Mouse (Mus musculus) testis, postnatal 10 days (tissue): ENCODE measurements around the gene Stxbp4.

Source experiments
- DNase-seq: peaks from one replicate; pipeline ENCODE4 v3.0.0; 2021; ENCODE audit warnings: low spot score

The Stxbp4 gene

DNA sequence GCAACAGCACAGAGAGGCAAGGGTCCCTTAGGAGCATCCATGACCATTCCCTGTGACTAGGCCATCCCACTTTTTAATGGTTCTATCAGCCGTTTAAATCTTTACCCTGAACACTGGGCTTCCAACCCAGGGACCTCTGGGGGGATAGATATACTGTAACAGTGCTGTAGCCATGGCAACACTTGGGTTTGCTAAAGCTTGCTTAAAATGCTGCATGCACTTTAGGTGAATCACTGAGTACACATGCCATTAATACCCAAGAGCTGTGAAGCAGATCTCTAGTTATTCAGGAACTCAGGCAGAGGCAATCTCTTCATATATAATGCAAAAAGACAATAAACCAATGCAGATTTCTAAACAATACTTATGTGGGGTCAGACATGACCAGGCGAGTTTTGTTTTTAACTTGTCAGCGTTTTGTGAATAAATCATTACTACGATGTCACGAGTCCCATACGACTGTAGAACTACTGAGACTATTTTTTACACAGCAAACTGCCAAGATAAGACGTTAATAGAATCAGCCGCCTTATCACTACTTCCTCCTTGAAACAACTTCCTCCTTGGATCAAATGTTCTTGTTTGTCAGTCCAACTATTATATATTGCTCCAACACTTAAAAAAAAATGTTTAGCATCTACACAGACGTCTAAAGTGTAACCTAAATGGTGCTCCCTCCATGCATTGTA is 79.4 kb downstream of the Stxbp4 start:
- DNase-seq = no peak

DNA sequence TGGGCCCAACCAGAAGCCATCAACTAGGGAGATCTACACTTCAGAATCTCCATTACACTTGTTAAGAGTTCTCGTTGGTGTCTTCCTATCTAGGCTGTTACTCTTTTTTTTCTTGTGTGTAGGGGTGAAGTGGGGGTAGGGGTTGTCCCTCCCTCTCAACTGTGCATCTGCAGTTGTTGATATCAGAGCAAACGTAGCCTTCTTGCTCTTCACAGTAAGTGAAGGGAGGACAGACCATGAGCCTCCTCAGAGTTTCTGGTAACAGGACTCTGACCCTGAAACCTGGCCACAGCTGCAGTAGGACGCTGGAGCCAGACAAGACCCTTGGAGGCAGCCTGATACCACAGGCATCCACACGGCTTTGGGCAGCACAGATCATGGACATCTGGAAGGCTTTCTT is 81.4 kb downstream of the Stxbp4 start:
- no peak for DNase-seq

DNA sequence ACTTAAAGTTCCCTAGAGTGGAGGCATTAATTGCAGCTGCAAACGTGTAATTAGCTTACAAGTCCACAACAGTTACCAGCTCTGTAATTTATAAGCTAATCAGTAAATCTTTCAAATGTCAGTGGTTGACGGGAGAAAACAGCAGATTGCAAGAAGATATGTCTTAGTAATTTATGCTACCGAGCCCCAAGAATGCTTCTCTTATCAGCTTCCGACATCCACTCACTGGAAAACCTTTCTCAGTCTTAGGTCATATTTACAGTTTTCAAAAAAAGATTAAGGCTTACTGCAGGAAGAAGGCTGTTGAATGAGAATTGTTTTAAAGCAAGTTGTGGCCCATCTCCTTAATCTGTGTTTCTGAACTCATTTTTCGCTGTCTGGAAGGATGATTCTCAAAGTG is 83.9 kb downstream of the Stxbp4 start:
- DNase-seq = no peak

DNA sequence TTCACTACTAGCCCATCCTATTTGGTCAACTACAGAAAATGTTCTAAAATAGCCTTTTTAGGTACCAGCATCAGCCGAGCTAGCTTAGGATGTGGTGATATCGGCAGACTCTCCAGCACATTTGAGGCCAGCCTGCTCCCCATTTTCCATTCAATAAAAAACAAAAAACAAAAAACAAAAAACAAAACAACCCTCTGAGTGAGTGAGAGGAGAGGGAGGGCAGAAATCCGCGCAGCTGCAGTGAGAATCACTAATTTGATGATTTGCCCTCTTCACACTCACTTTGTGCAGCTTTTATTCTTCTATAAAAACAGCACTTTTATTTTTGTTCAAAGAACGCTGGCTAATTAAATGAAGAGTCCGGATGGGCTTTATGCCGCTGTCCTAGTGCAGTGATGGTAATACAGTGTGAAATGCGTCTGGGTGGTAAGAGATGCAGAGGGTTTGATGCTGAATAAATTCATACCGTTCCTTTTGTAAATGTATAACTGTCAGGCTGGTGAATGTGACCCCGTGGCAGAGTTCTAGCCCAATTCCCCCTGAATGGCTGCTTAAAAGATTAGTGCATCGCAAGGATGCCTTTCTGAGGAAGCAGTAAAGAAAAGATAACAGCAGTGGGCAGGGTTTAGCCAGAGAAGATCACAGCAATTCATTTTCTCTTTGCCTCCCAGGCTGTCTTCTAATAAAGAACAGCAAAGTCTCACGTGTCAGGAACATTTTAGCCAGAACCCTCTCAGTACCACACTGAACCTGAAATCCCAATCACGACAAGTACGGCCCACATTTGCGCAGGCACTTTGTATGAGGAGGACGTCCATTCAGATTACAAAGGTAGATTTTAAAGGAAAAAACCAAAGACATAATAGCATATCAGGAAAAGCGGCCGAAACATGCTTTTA is 85.3 kb downstream of the Stxbp4 start:
- no peak for DNase-seq

DNA sequence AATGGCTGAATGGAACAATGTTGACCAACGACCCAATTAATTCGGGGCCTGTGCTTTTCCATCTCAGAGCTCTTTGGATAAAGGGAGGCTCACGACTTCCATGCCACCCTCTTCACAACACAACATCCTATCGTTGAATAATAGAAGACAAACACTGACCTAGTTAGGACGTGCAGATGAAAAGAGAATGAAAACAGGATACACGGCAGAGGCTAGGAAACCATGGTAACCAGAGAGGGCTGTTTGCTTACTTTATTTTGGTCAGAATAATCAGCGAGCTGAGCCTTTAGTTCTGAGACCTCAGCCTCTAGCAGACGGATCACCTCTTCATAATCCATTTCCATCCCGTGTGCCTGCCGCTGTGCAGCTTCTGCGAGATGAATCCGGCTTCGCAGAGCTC is 89.3 kb downstream of the Stxbp4 start:
- DNase-seq = no peak

DNA sequence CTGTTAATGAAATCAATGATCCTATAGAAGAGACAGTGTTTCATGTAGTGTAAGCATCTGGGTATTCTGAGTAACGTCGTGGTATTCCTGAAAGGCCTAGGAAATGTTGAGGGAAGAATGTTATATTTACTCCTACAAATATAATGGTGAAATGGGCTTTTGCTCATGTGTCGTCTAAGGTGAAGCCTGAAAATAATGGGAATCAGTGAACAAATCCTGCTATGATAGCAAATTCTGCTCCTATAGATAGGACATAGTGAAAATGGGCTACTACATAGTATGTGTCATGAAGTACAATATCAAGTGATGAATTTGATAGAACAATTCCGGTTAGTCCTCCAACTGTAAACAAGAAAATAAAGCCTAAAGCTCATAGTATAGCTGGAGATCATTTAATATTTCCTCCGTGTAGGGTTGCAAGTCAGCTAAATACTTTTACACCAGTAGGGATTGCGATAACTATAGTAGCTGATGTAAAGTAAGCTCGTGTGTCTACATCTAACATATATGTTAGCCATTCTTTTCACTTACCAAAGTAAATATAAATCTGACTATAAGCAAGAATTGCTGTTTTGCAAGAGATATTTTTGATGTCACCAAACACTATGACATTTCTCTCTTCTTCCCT is 99.1 kb downstream of the Stxbp4 start:
- DNase-seq = no peak

DNA sequence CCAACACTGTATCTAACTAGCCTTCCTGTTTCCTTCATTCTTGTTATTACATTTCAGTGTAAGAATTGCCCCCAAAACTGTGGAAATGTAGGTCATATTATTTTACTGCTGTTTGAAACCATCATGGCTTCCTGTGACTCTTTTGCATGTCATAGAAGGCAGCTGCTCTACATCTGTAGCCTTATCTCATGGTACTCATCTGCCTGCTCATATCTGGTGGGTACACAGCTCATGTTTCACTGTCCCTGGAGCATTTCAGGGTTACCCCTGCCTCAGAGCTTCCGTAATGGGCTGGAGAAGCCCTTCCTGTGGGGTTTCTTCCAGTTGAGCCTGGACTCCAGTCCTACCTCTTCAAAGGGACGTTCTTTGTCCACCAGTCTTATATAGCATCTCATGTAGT is 112.6 kb downstream of the Stxbp4 start:
- DNase-seq = no peak

DNA sequence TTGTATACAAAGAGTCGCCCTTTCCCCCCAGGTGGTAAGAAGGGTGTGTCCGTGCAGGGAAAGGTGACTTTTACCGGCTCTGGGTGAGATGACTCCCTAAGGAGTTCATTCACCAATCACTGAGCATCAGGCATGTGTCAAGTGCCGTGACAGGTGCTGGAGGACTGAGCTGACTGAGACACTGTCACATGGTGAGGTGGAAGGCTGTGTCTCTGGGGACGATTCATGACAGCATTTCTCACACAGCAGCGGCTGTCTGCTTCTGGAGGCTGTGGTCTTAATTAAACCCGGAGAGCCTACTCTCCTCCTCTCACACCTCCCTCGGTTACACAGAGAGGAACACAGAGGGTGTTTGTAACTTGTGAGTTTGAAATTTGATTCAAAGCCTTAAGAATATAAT is 116.8 kb downstream of the Stxbp4 start:
- no peak for DNase-seq

DNA sequence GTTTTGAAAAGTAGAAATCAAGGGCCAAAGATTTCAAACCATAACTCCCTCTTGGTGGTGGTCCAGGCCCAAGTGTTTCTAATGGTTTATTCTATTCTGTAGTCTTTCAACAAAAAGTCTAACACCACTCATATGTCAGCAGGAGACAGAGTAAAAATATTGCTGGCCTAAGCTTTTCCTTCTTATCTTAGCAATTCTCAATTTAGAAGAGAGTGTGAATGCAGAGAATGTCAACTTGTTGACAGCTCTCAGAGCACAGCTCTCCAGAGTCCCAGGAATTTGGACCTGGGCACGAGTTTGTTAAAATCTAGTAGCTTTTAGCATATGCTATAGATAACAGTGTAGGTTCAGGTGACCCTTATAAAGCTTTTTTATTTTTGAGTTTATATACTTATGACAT is 120.1 kb downstream of the Stxbp4 start:
- no peak for DNase-seq

DNA sequence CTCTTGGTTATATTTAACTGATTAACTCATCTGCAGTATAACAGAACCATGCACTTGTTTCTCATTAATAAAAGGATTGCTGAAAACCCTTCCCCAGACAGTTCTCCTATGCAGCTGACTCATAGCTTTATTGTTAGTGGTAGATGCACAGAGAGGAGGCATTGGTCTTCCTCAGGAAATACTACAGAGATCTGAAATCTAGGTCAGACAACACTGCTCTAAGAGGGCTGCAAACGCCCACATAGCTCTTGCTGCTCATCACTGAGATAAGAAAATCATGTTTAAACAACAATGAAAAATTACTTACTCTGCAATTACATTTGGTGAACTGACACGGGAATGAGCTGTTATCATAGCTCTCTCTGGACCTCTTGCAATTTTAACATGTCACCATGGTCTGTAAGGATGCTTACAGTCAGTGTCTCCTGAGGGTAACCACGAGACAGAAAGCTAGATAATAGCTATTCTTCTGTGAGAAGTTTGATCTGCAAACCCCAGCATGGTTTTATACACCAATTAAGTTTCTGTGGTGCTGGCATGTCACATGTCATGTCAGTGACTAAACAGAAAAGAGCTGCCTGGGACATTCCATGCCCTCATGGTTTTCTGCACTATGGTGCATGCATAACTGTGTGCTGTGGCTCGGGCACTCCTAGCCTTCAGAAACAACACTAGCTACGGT is 125.2 kb downstream of the Stxbp4 start:
- no peak for DNase-seq

DNA sequence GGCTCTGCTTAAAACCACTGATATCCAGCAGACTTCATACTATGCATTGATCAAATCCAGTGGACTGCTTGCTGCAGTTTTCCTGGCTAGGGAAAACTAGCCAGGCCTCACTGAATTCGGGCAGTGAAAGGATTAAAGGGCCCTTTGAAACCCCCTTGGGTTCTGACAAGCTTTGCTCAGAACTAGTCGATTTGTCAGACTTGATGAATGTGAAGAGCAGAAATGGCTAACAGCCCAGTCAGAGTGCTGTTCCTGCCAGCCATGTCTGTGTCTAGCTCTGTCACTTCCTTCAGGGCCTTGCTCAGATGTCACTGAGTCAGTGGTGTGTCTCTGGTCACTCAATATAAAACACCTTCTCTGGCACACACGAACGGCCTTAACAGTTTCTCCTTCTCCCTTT is 136.0 kb downstream of the Stxbp4 start:
- DNase-seq = no peak

DNA sequence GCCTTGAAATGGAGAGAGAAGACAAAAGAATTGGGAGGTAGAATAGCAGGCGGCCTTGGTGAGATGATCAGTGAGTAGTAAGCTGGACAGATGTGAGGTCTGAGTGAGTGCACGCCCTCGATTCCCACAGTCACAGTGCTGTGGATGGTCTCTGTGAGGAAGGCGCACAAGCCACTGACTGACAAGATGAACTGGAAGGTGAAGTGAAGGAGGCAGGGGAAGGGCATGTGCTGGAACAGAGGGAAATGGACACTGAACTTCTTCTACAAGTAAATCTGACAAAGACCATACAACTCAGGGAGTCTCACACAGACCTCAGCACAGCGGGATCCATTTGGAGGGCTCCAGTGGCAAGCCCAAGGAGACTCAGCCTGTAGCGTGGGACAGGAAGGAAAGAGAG is 138.0 kb downstream of the Stxbp4 start:
- DNase-seq = no peak

DNA sequence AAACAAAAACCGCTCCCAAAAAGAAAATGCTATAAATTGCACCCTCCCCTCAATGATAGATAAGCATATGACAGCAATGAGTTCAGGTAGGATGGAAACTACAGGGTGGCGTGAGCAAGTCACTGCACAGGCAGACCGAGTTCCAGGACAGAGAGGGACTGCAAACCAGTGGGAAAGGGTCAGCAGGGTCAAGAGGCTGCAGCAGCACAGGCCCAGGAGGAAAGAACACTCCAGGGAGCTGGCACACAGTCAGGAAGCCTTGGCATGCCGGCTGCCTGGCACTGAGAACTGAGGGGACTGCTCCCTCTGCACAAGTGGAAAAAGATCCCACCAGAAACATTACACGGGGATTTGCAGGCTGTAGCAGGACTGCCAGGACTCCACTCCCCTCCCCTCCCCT is 139.4 kb downstream of the Stxbp4 start:
- no peak for DNase-seq

DNA sequence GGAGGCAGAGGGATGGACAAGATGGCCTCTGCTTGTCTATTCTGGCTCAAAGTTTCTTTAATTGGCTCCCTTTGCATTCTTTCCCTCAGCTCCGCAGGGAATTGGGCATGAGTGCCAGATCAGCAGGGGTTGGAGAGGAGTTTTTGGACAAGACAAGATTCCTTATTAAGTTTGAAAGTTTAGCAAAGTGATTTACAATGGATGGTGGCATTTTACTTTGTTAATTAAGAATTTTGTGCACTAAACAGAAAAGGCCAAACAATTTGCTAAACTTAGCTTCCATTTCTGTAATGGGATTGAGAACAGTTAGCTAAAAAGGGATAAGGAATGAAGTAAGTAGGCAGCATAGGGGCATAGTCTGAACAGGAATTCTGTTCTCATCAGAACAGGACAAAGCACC is 142.9 kb downstream of the Stxbp4 start:
- DNase-seq = no peak

DNA sequence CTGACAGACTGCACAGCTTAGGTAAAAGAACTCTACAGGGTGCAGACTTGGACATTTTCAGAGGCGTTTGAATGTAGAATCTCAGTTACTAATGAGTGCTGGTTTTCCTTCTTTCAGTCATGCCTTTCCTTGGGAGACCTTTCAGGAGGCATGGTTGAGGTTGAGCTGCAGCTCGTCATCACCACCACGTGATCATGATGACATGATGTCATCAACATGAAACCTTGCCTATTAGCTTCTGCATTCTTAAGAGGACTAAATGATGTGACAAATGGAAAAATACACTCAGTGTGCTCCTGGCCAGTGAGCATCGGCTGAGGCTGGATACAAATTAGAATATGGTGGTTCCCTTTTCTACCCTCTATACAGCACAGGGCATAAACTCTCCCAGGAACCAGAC is 145.4 kb downstream of the Stxbp4 start:
- DNase-seq = no peak

DNA sequence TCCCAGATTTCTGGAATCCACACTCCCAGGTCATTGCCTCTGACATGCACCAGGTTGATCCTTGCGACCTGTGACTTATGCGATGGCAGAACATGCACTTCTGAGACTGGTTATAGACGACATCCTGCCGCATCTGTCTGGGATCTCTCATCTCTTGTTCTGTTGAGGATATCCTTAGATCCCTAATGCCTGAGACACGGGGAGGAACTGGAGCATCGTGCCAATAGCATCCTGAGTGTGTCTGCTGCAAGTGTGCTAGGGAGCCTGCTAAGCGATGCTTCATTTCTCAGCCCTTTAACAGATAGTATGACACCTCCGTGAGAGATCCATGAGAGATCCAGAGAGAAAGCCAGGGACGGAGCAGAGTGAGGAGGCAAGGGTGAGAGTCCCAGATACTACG is 148.7 kb downstream of the Stxbp4 start:
- DNase-seq = no peak

DNA sequence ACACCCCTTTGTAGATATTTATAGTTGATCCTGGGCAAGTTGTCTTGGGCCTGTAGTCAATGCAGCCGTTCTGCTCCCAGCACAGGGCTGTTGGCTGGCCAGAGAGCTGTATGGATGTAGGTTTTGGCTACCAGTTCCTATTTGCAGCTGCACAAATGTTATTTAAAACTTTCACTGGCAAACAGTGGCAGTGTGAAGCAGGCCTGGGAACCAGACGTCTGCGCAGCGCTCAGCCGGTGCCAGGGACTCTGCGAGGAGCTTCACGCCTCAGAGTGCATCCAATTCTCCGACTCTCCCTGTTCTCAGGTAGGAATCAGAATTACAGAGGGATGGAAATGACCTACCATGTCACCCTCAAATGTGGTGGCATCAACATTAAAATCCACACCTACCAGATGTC is 150.2 kb downstream of the Stxbp4 start:
- no peak for DNase-seq

DNA sequence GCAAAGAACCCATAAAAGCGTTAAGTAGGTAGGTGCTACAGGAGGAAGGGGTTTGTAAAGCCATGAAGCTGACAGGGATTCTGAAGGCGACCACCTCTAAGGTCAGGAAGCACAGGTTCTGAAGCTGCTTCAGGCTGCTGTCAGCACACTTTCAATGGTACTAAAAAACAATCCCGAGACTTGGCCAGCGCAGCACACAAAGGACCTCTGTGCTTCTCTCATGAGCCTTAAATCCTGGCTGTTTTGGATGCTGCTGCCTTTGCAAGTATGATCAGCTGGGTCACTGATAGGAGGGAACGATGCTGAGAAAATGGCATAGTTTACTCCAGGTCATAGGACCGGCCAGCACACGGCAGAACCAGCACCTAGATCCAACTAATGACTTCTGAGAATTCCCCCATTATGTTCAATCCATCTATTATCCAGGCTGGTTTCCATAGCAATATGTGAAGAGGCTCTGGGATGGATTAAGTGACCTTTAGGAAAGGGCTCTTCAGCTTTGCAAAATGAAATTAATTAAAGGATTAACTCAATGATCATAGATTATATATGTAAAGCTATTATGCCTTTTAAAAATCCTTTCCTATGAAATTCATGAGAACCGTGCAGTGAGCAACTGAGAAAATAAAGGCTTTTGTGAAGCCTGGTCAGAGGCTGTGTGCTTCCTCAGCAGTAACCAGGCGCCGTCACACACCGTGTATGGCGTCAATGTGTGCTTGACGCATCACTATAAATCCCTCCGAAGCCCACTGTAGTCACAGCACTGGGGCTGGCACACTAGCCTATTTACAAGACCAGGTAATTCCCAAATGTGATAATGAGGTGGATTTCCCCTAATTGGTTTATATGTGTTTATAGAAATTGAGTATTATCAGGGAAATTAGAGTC is 152.9 kb downstream of the Stxbp4 start:
- no peak for DNase-seq

DNA sequence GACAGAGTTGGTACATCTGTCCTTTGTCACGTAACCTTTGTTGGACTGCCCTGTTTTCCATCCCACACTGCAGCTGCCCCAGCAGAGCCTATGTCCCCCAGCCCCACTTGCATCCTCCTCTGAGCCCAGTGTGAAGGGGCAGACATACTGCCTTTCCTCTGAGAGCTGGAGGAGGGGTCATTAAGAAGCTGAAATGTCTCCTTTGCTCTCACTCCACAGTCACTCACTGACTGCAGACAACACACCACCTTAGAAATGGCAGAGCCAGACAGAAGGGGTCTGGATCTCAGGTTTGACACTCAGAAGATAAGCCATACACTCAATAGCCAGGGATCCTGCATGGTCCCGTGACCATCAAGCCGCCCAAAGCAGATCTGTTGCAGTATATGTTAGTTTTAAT is 154.1 kb downstream of the Stxbp4 start:
- no peak for DNase-seq

DNA sequence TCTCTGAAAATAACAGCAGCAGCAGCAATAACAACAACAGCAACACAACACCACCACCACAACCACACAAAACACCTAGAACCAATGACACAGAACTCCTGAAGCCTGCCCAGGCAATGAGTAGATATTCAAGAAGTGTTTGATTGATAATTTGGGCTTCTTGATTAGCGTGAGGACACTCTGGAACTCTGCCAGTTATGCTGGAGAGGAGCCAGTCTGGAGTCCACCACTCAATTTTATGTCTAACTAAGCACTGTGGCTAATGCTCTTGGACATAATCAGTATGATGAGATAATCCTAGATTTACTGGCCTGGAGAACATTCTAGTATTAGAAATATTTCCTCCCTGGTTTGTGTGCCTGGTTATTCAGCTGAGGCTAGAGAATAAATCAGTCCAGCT is 156.1 kb downstream of the Stxbp4 start:
- no peak for DNase-seq

DNA sequence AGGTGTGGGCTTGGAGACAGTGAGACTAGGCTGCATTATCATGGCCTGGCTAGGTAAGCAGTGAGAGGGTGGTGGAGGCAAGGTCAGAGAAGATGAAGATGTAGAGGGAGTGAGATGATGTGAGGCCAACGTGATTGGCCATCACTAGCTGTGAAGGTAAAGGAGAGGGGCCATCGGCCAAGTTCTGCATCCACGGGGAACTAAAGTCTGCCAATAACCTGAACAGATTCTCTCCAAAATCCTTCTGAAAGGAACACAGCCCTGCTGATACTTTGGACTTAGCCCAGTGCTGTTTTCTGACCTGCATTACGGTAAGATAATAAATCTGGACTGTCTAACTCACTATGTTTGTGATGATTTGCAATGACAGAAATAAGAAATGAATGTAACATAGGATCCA is 167.6 kb downstream of the Stxbp4 start:
- DNase-seq = no peak
